Mouse (Mus musculus) urinary bladder, postnatal 14 days (tissue): ENCODE measurements around the gene Eef1akmt3.
"Not testable (repeated sequence)": the region's sequence is repeated elsewhere in the genome, so short reads cannot be mapped to it uniquely, and the experiment has no call there.

Experiments used
- DNase-seq: peaks from one replicate; pipeline ENCODE4 v3.0.0; 2021; ENCODE audit warnings: low spot score

The Eef1akmt3 gene

GRCm38 (mm10) chr10:127070190-127071121 is 29.1 kb upstream of the Eef1akmt3 start, which contains the start of gene Tspan31:
TSS of gene Tspan31 (minus strand) at chr10:127070264.
- DNase-seq, result peak; percentile 91

GRCm38 (mm10) chr10:127069281-127070189 is 28.2 kb upstream of the Eef1akmt3 start:
- DNase-seq, result no peak

- DNase-seq, result no peak
Observed at GRCm38 (mm10) chr10:127068360-127069038, 27.2 kb upstream of the Eef1akmt3 start.

GRCm38 (mm10) chr10:127066519-127067018 is 25.3 kb upstream of the Eef1akmt3 start:
- DNase-seq, result no peak

- DNase-seq, result no peak
Observed at GRCm38 (mm10) chr10:127065981-127066380, 24.7 kb upstream of the Eef1akmt3 start.

- DNase-seq, result no peak
Observed at GRCm38 (mm10) chr10:127063913-127064870, 22.9 kb upstream of the Eef1akmt3 start.

- DNase-seq, result peak; percentile 98
Observed at GRCm38 (mm10) chr10:127063239-127063872, 22.0 kb upstream of the Eef1akmt3 start, which contains the start of gene Cdk4. TSS of gene Cdk4 (plus strand) at chr10:127063534.

GRCm38 (mm10) chr10:127062503-127062902 is 21.2 kb upstream of the Eef1akmt3 start:
- no peak for DNase-seq

- not testable (repeated sequence) for DNase-seq
Observed at GRCm38 (mm10) chr10:127062101-127062500, 20.8 kb upstream of the Eef1akmt3 start.

GRCm38 (mm10) chr10:127061513-127061912 is 20.2 kb upstream of the Eef1akmt3 start:
- DNase-seq, result no peak

GRCm38 (mm10) chr10:127061085-127061484 is 19.8 kb upstream of the Eef1akmt3 start:
- DNase-seq, result no peak

- peak; percentile 77 for DNase-seq
Observed at GRCm38 (mm10) chr10:127059968-127060916, 18.9 kb upstream of the Eef1akmt3 start, which contains the start of gene March9. TSS of gene March9 (minus strand) at chr10:127060184.

GRCm38 (mm10) chr10:127059174-127059967 is 18.1 kb upstream of the Eef1akmt3 start:
- DNase-seq, result no peak

- no peak for DNase-seq
Observed at GRCm38 (mm10) chr10:127058708-127059107, 17.4 kb upstream of the Eef1akmt3 start.

- peak; percentile 75 for DNase-seq
Observed at GRCm38 (mm10) chr10:127058161-127058560, 16.8 kb upstream of the Eef1akmt3 start.

GRCm38 (mm10) chr10:127056490-127056889 is 15.2 kb upstream of the Eef1akmt3 start:
- DNase-seq, result no peak

- DNase-seq, result no peak
Observed at GRCm38 (mm10) chr10:127055406-127055805, 14.1 kb upstream of the Eef1akmt3 start.

- no peak for DNase-seq
Observed at GRCm38 (mm10) chr10:127054646-127055045, 13.3 kb upstream of the Eef1akmt3 start.
